8 mouse cellular contexts compared by ENCODE assay signal in the genomic region with DNA sequence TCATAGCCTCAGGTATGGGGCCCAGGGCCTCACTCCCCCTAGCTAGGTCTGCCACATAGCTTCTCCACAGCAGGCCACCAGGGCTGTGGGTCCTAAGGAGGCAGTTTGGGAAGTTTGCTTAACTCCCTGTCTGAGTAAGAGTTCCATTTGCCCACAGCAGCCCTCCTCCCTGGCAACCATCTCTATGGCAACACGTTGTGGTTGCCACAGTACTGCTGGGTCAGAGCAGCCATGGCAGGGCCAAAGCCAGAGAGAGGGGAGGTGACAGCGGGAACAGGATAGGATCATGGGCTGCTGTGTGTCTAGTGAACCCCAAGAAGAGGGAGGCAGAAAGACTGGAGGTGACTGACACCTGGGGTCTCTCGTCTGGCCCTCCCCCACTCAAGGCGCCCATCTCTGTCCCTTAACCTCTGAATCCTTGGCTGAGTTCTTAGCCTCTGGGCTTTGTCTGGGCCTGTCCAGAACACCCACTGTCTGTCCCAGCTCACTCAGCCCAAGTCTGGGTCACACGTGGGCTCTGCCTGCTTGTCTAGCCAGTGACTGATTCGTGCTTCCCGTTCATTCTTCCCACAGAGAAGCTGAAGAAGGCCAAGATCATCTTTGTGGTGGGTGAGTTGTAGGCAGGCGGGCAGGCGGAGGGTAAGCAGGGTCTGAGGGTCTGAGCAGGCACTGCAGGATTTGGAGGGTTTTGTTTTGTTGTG. TPM values are rescaled to one million over a fixed set of nuclear protein-coding genes. Genes with fewer than 3 reads are reported as not detected.
DNase-seq lines count a peak whose midpoint lies in the region; ATAC-seq and TF ChIP-seq lines count a peak whose summit lies in the region.
"Had no signal": no experiment of that assay in that cellular context is flagged by ENCODE, and none has a peak within 500 bp of the region (broad histone marks: within the 10 kb centered on the region; RNA-seq: fewer than 3 reads in every experiment).

No protein-coding gene starts in this region.

- peak; percentile 70 to 81 for DNase-seq in right cerebral cortex, postnatal 10 days (ENCODE audit: low spot score in 2 of 2)
- DNase-seq in right cerebral cortex, postnatal 25 days: no peak
- DNase-seq in layer of hippocampus, postnatal 14 days (ENCODE audit: low spot score in 2 of 2): peak; percentile 33 to 64
- peak; percentile 85 for DNase-seq in midbrain, postnatal 0 days (ENCODE audit: low spot score)

- peaks cover 42% of the 10 kb centered on the region for H3K36me3 ChIP-seq in heart, embryonic 13.5 days
- peaks cover 10% of the 10 kb centered on the region for H3K36me3 ChIP-seq in midbrain, postnatal 0 days (ENCODE audit: insufficient read depth, low read length)

- ATAC-seq in common myeloid progenitor, adult 5-6 weeks (replicated peaks; ENCODE audit: low read depth, poor library complexity, severe bottlenecking): peak; percentile 66
- no peak for ATAC-seq in heart, embryonic 13.5 days (ENCODE audit: extremely low read depth, insufficient number of reproducible peaks, low FRiP score, low TSS enrichment)
- peak; percentile 68 for ATAC-seq in midbrain, postnatal 0 days (ENCODE audit: low FRiP score)
- ATAC-seq in erythroblast, adult 5-6 weeks (replicated peaks; ENCODE audit: low FRiP score, poor library complexity, severe bottlenecking): no peak

- 52% methylated on average over 9 of the region's 9 CpGs for WGBS in heart, embryonic 13.5 days
- WGBS in midbrain, postnatal 0 days: 30% methylated on average over 9 of the region's 9 CpGs

- peak overlapping the region; percentile 78 for H3K4me2 ChIP-seq in heart, embryonic 13.5 days
- peak overlapping the region; percentile 39 for H3K4me2 ChIP-seq in midbrain, postnatal 0 days (ENCODE audit: low read depth, low read length, poor library complexity, severe bottlenecking)

- H3K9ac ChIP-seq in heart, embryonic 13.5 days: peak overlapping the region; percentile 87
- H3K9ac ChIP-seq in midbrain, postnatal 0 days (replicated peaks; ENCODE audit: low read length, poor library complexity, severe bottlenecking): 0 out of 2 replicates have a peak overlapping the region, but pooled peaks have one; percentile 13

- peak overlapping the region; percentile 99 for H3K27ac ChIP-seq in heart, embryonic 13.5 days (replicated peaks)
- H3K27ac ChIP-seq in midbrain, postnatal 0 days (ENCODE audit: low read depth, low read length): peak overlapping the region; percentile 44; the same call in 1 of the 2 replicates

- peaks cover 71% of the 10 kb centered on the region for H3K4me1 ChIP-seq in heart, embryonic 13.5 days
- peaks cover 29% of the 10 kb centered on the region for H3K4me1 ChIP-seq in midbrain, postnatal 0 days (ENCODE audit: insufficient read depth, low read length)

- no peaks in the 10 kb centered on the region for H3K27me3 ChIP-seq in heart, embryonic 13.5 days (replicated peaks)
- no peaks in the 10 kb centered on the region for H3K27me3 ChIP-seq in midbrain, postnatal 0 days (ENCODE audit: insufficient read depth, low read length)

- peak; percentile 11; the same call in 1 of the 2 replicates for TF ChIP-seq CTCF in midbrain, postnatal 0 days (IDR thresholded peaks at IDR 0.05)

- no peaks in the 10 kb centered on the region for H3K9me3 ChIP-seq in heart, embryonic 13.5 days
- H3K9me3 ChIP-seq in midbrain, postnatal 0 days (ENCODE audit: low read length): no peaks in the 10 kb centered on the region

- peak overlapping the region; percentile 49; the same call in 1 of the 2 replicates for H3K4me3 ChIP-seq in heart, embryonic 13.5 days
- H3K4me3 ChIP-seq in midbrain, postnatal 0 days (ENCODE audit: low read depth, low read length): peak overlapping the region; percentile 8; the same call in 1 of the 2 replicates

RNA-seq across cellular contexts. Expression of a gene that starts 7.9 kb away (rescaled TPM):
- total RNA-seq in common myeloid progenitor, adult 5-6 weeks (2017): 3.5 TPM in 2 replicates
- 302 and 318 TPM in 2 replicates for polyA plus RNA-seq in heart, embryonic 13.5 days (2015; fragmentation: Nextera tagmentation; extraction: Ambion mirVana)
- total RNA-seq in layer of hippocampus, postnatal 14 days (2021): 100 to 1,000 TPM; 124 to 125 TPM
- total RNA-seq in midbrain, postnatal 0 days (2014; rRNA removed): 99.6 and 107 TPM in 2 replicates
- polyA plus RNA-seq in midbrain, postnatal 0 days (2015; fragmentation: Nextera tagmentation; extraction: Ambion mirVana): 114 and 133 TPM in 2 replicates
- total RNA-seq in erythroblast, adult 5-6 weeks (2015; ENCODE audit: low replicate concordance): not detected in 2 replicates
- total RNA-seq in erythroblast, adult 5-6 weeks (2017; ENCODE audit: low replicate concordance): not detected in 2 replicates

RNA-seq across cellular contexts. Expression of a gene that starts 17.0 kb away (rescaled TPM):
- 17.8 and 24.0 TPM in 2 replicates for total RNA-seq in common myeloid progenitor, adult 5-6 weeks (2017)
- 148 and 155 TPM in 2 replicates for polyA plus RNA-seq in heart, embryonic 13.5 days (2015; fragmentation: Nextera tagmentation; extraction: Ambion mirVana)
- total RNA-seq in layer of hippocampus, postnatal 14 days (2021): 10 to 100 TPM; 27.0 to 28.8 TPM
- 16.7 and 20.0 TPM in 2 replicates for total RNA-seq in midbrain, postnatal 0 days (2014; rRNA removed)
- 20.3 and 21.3 TPM in 2 replicates for polyA plus RNA-seq in midbrain, postnatal 0 days (2015; fragmentation: Nextera tagmentation; extraction: Ambion mirVana)
- total RNA-seq in erythroblast, adult 5-6 weeks (2015; ENCODE audit: low replicate concordance): 4.0 and 6.7 TPM in 2 replicates
- total RNA-seq in erythroblast, adult 5-6 weeks (2017; ENCODE audit: low replicate concordance): 1.5 and 3.2 TPM in 2 replicates

RNA-seq across cellular contexts. Expression of a gene that starts 29.9 kb away (rescaled TPM):
- total RNA-seq in common myeloid progenitor, adult 5-6 weeks (2017): 12.7 and 22.9 TPM in 2 replicates
- polyA plus RNA-seq in heart, embryonic 13.5 days (2015; fragmentation: Nextera tagmentation; extraction: Ambion mirVana): 24.8 and 29.1 TPM in 2 replicates
- total RNA-seq in layer of hippocampus, postnatal 14 days (2021): 100 to 1,000 TPM in 1 of 2 experiments, 10 to 100 TPM in 1; 99.0 to 106 TPM
- total RNA-seq in midbrain, postnatal 0 days (2014; rRNA removed): 113 and 166 TPM in 2 replicates
- polyA plus RNA-seq in midbrain, postnatal 0 days (2015; fragmentation: Nextera tagmentation; extraction: Ambion mirVana): 42.1 and 45.2 TPM in 2 replicates
- 0.77 and 3.3 TPM in 2 replicates for total RNA-seq in erythroblast, adult 5-6 weeks (2015; ENCODE audit: low replicate concordance)
- 2.1 and 2.5 TPM in 2 replicates for total RNA-seq in erythroblast, adult 5-6 weeks (2017; ENCODE audit: low replicate concordance)

RNA-seq across cellular contexts. Expression of a gene that starts 42.5 kb away (rescaled TPM):
- total RNA-seq in common myeloid progenitor, adult 5-6 weeks (2017): 25.7 and 28.8 TPM in 2 replicates
- polyA plus RNA-seq in heart, embryonic 13.5 days (2015; fragmentation: Nextera tagmentation; extraction: Ambion mirVana): 37.6 and 38.7 TPM in 2 replicates
- 10 to 100 TPM; 41.7 to 42.1 TPM for total RNA-seq in layer of hippocampus, postnatal 14 days (2021)
- 50.9 and 51.1 TPM in 2 replicates for total RNA-seq in midbrain, postnatal 0 days (2014; rRNA removed)
- polyA plus RNA-seq in midbrain, postnatal 0 days (2015; fragmentation: Nextera tagmentation; extraction: Ambion mirVana): 38.0 and 38.6 TPM in 2 replicates
- total RNA-seq in erythroblast, adult 5-6 weeks (2015; ENCODE audit: low replicate concordance): 8.8 and 9.4 TPM in 2 replicates
- 3.8 and 4.9 TPM in 2 replicates for total RNA-seq in erythroblast, adult 5-6 weeks (2017; ENCODE audit: low replicate concordance)

RNA-seq across cellular contexts. Expression of a gene that starts 53.9 kb away (rescaled TPM):
- not detected in 2 replicates for total RNA-seq in common myeloid progenitor, adult 5-6 weeks (2017)
- 0.21 TPM in 1 of 2 replicates, not detected in the other for polyA plus RNA-seq in heart, embryonic 13.5 days (2015; fragmentation: Nextera tagmentation; extraction: Ambion mirVana)
- total RNA-seq in layer of hippocampus, postnatal 14 days (2021): under 1 TPM; 0.44 to 0.93 TPM
- 0.16 and 0.33 TPM in 2 replicates for total RNA-seq in midbrain, postnatal 0 days (2014; rRNA removed)
- 0.69 and 0.82 TPM in 2 replicates for polyA plus RNA-seq in midbrain, postnatal 0 days (2015; fragmentation: Nextera tagmentation; extraction: Ambion mirVana)
- total RNA-seq in erythroblast, adult 5-6 weeks (2015; ENCODE audit: low replicate concordance): not detected in 2 replicates
- not detected in 2 replicates for total RNA-seq in erythroblast, adult 5-6 weeks (2017; ENCODE audit: low replicate concordance)
- total RNA-seq: gastrocnemius, postnatal 36 days had no signal

Comparison
In these comparisons a context has a peak if more than half of its experiments do, and no peak if none do; other contexts are left out.
1. ATAC-seq: peak in common myeloid progenitor, adult 5-6 weeks (single experiment) and midbrain, postnatal 0 days (single experiment); none in heart, embryonic 13.5 days (single experiment) and erythroblast, adult 5-6 weeks (single experiment).
2. RNA of a gene that starts 7.9 kb away (total RNA-seq): 124 to 125 TPM in layer of hippocampus, postnatal 14 days and 99.6 to 107 TPM in midbrain, postnatal 0 days; 3.5 TPM in common myeloid progenitor, adult 5-6 weeks and not detected in erythroblast, adult 5-6 weeks; every median in the first group is over 10 times any median in the second.